ENCODE assay signal across 20 mouse cellular contexts in the genomic region with DNA sequence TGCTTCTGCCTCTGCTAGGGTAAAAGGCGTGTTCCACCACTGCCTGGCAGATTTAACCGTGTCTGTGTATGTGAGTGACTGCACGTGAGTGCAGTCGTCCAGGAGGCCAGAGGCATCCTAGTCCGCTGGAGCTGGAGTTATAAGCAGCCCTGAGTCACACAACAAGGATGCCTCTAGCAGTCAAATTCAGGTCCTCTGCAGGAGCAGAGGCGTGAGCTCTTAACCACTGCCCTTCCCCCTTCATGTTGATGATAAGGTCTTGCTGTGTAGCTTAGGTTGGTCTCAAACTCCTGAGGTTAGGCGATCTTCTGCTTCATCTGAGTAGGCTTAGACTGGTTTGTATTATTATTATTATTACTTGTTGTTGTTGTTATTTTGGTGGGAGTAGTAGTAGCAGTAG. TPM values are rescaled to one million over a fixed set of nuclear protein-coding genes. Genes with fewer than 3 reads are reported as not detected.
A peak's percentile ranks its signal among the peaks of the same experiment; 100 is the strongest.
DNase-seq lines count a peak whose midpoint lies in the region; ATAC-seq lines count a peak whose summit lies in the region.
"Had no signal": no experiment of that assay in that cellular context is flagged by ENCODE, and none has a peak within 500 bp of the region (broad histone marks: within the 10 kb centered on the region; RNA-seq: fewer than 3 reads in every experiment).

No protein-coding gene starts in this region.

- H3K27ac ChIP-seq in forebrain, embryonic 14.5 days (ENCODE audit: low read depth, low read length): no peak overlapping the region
- H3K27ac ChIP-seq: forebrain, embryonic 10.5 days; forebrain, embryonic 15.5 days; heart, embryonic 13.5 days; hindbrain, embryonic 12.5 days; hindbrain, embryonic 15.5 days had no signal

- H3K4me3 ChIP-seq in forebrain, embryonic 14.5 days (ENCODE audit: low read depth, low read length): no peak overlapping the region
- H3K4me3 ChIP-seq: forebrain, embryonic 10.5 days; forebrain, embryonic 15.5 days; heart, embryonic 13.5 days; hindbrain, embryonic 12.5 days; hindbrain, embryonic 15.5 days had no signal

- no peaks in the 10 kb centered on the region for H3K27me3 ChIP-seq in forebrain, embryonic 14.5 days (replicated peaks; ENCODE audit: control insufficient read depth, insufficient read depth, low read length)
- H3K27me3 ChIP-seq: forebrain, embryonic 15.5 days; heart, embryonic 13.5 days; hindbrain, embryonic 12.5 days; hindbrain, embryonic 15.5 days had no signal

- WGBS in forebrain, embryonic 14.5 days: 90% methylated on average over 7 of the region's 7 CpGs

- 0 out of 2 replicates have a peak, but pooled peaks cover 2% of the 10 kb centered on the region for H3K4me1 ChIP-seq in forebrain, embryonic 14.5 days (ENCODE audit: control insufficient read depth, insufficient read depth, low read length)
- H3K4me1 ChIP-seq: forebrain, embryonic 15.5 days; heart, embryonic 13.5 days had no signal

- DNase-seq in thymus, postnatal 25 days: peak; percentile 13
- DNase-seq in thymus, postnatal 10 days (ENCODE audit: low spot score in 2 of 2): no peak
- no peak for DNase-seq in adrenal gland, adult 18-20 months (ENCODE audit: low spot score in 2 of 2)
- DNase-seq in forebrain, embryonic 14.5 days (ENCODE audit: low spot score): no peak
- DNase-seq: adrenal gland, postnatal 10 days; adrenal gland, postnatal 36 days; cerebellum, adult 18-20 months; cerebellum, adult 9-10 months; cerebellum, postnatal 14 days; gastrocnemius, postnatal 25 days; heart, adult 18-20 months had no signal

- no peaks in the 10 kb centered on the region for H3K9me3 ChIP-seq in forebrain, embryonic 14.5 days (replicated peaks; ENCODE audit: control insufficient read depth, low read length)
- H3K9me3 ChIP-seq: forebrain, embryonic 10.5 days; forebrain, embryonic 15.5 days; heart, embryonic 13.5 days; hindbrain, embryonic 12.5 days; hindbrain, embryonic 15.5 days had no signal

- H3K36me3 ChIP-seq in forebrain, embryonic 14.5 days (ENCODE audit: control insufficient read depth, insufficient read depth, low read length): no peaks in the 10 kb centered on the region
- H3K36me3 ChIP-seq: forebrain, embryonic 10.5 days; forebrain, embryonic 15.5 days; heart, embryonic 13.5 days; hindbrain, embryonic 12.5 days; hindbrain, embryonic 15.5 days had no signal

- H3K9ac ChIP-seq in forebrain, embryonic 14.5 days (ENCODE audit: low read length): no peak overlapping the region
- H3K9ac ChIP-seq: forebrain, embryonic 15.5 days; heart, embryonic 13.5 days; hindbrain, embryonic 12.5 days; hindbrain, embryonic 15.5 days had no signal

- no peak overlapping the region for H3K4me2 ChIP-seq in forebrain, embryonic 14.5 days (ENCODE audit: low read length)
- H3K4me2 ChIP-seq: forebrain, embryonic 15.5 days; heart, embryonic 13.5 days; hindbrain, embryonic 12.5 days; hindbrain, embryonic 15.5 days had no signal

- peak; percentile 68 for ATAC-seq in CD4-positive, CD25-positive, alpha-beta regulatory T cell, adult 4 months
- peak; percentile 62 for ATAC-seq in inflammation-experienced regulatory T-cells, adult 6 months
- no peak for ATAC-seq in forebrain, embryonic 14.5 days
- ATAC-seq: forebrain, embryonic 15.5 days; intestine, embryonic 16.5 days had no signal

RNA-seq across cellular contexts. Expression of gene Rras2, which starts 22.4 kb away (rescaled TPM):
- 10 to 100 TPM in 1 of 2 experiments, 1 to 10 TPM in 1; 7.8 to 11.1 TPM for polyA plus RNA-seq in CD4-positive, CD25-positive, alpha-beta regulatory T cell, adult 4 months (2017; shearing (Covaris generic))
- 1 to 10 TPM; 3.3 to 5.3 (median 4.5) TPM for polyA plus RNA-seq in inflammation-experienced regulatory T-cells, adult 6 months (2017; shearing (Covaris generic))
- total RNA-seq in adrenal gland, adult 18-20 months (2021): 10 to 100 TPM; 30.5 to 53.7 TPM
- 26.6 and 27.1 TPM in 2 replicates for polyA plus RNA-seq in forebrain, embryonic 14.5 days (2014; fragmentation: Nextera tagmentation; extraction: Ambion mirVana)
- total RNA-seq: MEL had no signal
